Mouse (Mus musculus) c-Kit-positive CD71-negative TER-119-negative erythroid progenitor cells, embryonic 14.5 days (primary cell): ENCODE results near the gene Podxl.

Experiments
- DNase-seq: peaks from one replicate; pipeline ENCODE4 v3.0.0-alpha.2; 2013; ENCODE audit warnings: low read depth

The Podxl gene

DNA sequence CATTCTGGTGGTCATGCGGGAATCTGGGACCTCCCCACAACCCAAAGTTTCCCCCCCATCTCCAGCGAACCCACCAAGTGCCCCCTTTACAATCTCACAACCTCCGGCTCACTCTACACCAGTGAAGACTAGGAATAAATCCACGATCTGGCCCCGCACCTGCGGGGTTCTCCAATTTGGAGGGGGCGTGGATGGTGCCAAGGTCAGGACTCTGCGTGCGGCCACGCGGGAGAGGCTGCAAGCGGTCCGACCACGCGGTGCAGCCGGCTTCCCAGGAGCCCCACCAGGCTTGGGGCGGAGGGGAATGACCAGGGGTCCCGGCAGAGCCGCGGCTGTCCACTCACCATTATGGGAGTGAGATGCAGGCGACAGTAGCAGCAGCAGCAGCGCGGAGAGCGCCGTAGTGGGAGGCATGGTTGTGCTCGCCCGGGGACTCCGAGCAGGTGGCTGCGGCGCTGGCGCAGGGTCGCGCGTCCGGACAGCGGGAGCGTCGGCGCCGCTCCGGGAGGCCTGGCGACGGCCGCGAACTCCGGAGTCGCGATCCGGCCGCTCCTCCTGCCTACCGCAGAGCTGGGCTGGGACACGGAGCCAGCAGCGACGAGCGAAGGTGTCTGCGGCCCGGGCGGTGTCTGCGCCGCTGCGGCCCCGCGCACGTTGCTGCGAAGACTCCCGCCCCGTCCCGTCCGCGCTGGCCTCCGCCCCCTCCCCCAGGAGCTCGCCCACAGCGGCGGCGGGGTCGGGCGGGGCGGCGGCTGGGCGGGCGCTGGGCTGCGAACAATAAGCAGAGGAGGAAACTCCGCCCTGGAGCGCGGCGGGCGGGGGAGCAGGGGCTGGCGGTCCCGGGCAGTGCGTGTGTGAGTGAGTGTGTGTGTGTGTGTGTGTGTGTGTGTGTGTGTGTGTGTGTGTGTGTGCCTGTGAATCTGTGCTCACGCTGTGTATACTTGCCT, at the start of gene Podxl:
Gene Podxl (minus strand): TSS at position 747 of the 947 bp plus-strand sequence.
- DNase-seq: peak; percentile 35

DNA sequence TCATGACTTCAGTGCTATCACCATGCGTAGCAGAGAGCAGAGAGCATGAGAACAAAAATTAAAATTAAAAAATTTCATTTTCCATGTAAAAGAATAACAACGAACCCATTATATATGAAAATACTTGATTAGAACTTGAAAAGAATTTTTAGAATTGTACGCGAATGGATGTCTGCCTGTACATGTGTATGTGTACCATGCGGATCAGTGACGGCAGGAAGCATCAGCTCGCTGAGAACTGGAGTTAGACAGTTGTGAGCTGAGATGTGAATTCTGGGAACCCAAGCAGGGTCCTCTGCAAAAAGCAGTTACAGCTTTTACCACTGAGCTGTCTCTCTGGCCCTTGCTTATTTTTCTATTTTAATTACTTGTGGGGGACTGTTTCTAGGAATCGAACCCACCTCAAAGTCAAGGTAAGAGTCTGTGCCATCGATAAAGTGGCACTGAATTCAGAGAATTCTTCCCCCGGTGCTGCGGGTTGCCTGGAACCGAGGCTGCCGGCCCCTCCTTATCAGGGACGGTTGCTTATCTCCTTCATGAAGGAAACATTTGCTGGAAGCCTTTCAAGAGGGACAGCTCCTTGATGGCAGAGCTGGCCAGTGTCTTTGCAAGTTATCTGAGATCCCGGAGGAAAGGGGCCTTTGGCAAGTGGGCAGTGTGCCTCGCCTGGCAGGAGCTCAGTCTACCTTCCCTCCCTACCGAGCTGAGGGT, 48.9 kb upstream of the Podxl start:
- DNase-seq: no peak

DNA sequence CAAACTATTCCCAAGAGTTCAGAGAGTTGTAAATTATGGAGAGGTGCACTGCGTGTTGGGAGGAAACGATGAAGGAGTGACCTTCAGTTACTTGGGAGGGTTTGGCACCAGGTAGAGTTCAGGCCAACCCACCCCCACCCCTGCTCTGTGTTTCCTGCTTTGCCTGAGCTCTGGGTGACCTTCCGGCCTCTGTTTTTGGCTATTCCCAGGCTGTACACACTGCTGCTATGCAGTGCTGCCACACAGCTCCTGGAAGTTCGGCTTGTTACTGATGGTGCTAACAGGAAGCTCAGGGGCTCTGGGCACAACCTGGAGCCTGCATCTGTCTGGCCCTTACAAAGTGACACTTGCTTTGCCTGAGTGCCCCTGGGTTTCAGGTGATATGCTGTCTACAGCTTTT, 42.6 kb upstream of the Podxl start:
- no peak for DNase-seq

DNA sequence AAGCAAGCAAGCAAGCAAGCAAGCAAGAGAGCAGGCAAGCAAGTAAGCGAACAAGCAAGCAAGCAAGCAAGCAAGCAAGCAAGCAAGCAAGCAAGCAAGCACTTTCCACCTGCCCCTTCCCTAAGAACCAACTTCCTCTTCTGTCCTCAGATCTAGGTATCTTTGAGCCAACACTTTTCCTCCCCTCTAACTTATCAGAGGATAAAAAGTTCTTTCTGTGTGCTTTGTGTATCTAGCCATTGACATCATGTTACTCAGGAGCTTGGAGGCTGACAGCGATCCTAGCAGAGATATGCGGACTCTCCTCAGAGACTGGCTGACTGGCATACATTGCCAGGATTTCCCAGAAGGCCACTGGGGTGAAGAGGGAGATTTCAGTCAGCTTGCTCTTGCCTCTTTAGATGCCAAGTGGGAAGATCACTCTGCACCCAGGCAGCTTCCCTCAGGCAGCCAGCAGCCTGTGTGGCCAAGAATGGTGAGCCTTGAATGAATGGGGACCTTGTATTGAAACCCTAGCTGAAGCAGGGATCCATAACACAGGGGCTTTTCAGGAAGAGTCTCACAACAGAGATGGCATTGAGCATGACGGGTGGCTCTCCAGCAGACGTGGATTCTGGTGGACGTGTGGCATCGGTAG, 41.0 kb upstream of the Podxl start:
- DNase-seq: no peak

DNA sequence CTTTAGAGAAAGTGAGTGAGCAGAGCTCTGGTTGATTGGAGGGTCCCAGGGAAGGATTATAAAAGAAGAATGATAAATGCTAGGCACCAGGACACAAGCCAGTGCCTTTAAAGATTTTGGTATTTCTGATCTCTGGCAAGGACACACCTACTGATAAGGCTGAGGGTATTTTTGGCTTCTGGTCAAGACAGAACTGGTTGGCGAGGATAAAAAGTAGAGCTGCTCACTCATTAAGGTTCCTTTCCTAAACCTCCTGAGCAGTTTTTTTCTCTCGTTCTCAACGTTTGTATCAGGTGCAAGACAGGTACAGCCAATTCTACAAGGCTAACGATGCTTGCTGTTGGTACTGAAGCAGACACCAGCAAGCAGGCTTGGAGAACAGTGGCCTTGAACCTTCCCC, 38.7 kb upstream of the Podxl start:
- DNase-seq: no peak

DNA sequence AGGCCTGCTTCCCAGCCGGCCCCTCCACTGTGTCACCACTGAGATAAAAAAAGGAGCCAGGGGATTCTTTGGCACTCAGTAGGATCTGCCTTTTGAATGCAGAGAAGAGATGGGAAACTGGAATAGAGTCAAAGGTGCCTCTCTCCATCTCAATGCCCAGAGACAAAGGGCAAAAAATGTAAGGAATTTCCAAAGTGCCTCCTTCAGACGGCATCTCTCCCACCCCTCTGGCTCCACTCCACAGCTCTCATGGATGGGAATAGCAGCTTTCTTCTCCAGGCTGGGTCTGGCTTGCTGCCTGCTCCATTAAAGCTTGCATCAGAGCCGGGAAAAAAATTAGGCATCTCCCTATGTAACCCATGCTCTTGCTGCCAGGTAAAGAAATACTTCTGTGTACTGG, 37.4 kb upstream of the Podxl start:
- no peak for DNase-seq

DNA sequence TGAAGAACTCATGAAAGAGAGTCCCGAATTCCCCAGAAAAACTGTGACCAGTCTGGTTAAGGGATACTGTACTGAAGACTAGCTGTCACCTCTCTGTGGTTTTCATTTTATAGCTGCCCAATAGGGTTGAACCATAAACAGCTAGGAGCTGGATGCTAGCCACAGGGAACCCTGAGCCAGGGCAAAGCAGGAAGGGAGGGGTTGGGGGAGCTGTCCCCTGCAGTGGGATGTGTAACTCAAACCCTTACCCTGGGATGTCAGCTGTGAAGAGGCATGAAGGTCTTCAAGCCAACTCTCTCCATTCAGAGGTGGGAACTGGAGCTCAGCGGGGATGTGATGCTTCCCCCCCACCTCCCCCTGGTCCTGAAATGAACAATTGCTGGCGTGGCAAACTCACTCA, 36.1 kb upstream of the Podxl start:
- DNase-seq: no peak

DNA sequence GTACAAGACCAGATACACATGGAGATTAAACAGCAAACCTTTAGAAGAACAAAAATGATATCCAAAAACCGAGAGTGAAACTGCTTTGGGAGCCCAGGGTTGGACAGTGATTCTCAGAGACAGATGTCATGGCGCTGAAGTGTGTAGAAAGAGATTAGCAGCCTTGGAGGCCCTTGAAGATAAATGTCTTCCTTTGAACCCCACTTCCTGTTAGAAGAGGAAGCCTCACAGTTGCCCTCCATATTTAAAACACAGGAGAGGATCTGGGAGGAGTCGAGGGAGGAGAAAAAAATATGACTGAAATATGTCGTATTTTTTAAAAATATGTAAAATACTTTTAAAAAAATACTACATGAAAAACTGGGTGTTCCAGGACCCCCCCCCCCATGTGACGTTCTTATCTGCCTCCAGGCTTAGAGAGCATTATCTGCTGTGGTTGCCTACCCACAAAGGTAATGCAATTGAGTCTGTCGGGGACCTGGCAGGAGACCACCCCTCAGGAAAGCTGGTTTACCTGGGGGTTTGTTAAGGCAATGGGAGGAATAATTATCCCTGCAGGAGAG, 34.6 kb upstream of the Podxl start:
- no peak for DNase-seq

DNA sequence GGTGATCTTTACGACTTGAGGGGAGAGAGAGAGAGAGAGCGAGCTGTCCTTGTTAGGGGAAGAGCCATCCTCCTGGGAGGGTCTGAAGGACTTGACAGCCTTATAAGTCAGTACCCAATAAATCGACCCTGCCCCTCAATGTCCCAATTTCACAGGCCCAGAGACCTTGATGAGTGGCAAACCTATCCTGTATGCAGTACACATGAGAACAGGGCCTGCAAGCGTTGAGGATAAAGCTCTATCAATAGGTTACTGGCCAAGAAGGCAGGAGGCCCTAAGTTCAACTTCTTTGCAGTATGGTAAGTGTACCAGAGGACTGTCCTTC, 33.3 kb upstream of the Podxl start:
- no peak for DNase-seq

DNA sequence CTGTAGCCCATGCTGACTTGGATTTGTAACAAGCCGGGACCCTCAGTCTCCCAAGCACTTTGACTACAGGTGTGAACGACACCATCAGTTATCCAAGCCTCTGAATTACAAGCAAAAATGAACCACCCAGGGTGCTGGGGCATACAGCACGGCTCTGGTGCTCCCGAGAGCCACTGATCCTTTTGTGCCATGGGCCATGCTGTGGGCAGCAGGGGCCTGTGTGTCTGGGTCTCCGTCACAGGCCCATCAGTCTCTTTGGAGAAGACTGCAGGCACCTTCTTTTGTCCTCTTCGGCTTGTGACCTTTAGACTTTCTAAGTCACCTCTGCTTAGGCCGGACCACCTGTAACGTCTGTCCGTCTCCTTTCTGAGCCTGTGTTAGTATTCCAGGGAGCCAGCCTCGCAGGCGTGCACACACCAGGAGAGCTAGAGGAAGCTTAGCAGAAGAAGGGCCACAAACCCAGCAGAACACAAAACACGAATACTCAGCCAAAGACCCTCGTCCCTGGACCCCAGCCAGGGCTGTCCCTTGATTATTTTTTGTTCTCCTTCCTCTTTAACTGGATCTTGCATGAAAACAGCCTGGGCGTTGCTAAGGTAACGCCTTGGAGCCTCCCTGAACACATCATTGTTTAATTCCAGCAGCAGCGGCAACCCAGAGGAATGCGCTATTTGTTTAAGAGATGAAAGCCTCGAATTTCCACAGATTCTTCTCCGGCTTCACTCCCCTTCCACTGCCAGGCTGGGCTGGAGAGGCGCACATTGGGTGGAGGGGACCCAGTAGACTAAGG, 32.8 kb upstream of the Podxl start:
- DNase-seq: no peak

DNA sequence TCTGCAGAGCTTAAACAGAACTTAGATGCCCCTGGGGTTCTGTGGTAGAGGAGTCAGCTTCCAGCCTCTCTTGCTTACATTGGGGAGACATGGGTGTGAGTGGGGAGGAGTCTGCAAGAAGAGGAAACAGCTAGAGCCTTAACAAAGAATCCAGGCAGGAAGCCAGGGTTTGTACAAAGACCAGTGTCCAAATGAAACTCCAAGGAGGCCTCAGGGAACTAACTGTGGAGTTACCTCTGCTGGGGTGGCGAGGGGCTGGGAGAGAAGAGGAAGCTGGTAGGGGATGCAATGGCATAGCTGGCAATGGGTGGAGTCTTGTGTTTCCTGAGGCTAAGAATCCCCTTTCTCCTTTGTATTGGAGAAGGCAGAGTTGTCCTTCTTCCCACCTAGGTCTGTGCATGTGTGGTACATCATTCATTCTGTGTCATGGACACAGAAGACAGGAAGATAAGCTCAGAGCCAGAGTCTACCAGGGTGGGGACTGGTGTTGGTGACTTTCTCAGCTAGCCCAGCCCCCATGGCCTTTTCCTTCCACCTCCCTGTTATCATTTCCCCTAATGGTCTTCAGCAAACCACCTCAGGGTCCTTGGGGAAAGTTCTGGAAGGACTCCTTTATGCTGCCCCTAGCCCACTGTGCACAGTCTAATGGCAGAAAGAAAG, 28.9 kb upstream of the Podxl start:
- no peak for DNase-seq

DNA sequence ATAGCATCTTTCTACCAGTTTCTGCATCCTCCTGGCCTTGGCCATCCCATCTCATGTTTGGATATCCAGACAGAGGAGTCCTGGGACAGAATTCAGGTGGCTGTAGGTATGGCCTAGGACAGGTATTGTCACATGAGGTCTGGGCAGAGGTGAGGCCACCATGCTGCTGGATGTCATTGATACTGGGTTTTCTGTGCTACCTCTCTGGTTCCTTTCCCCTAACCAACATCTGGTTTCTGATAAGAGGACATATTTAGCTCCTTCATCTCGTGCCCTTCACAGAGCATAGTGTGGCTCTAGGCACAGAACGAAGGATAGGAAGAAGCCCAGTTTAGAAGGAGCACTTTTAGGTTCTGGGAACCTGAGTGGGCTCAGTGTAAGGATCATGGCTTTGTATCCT, 28.3 kb upstream of the Podxl start:
- DNase-seq: no peak

DNA sequence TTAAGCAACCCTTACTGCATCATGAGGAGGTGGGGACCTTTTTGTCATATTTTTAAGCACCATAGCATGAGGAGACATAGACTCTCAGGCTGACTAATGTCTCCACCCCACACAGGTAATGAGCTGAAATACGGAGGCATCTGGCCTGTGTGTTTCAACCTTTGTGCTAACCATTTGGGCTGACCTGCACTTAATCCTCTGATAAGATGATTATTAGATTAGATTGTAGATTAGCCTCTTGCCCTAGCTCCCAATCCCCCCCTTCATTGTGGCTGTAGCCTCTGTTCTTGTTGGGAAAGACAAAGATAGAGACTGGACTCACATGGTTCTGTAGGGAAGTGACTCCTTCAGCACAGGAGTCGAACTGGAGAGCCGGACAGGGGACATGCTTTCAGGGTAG, 27.9 kb upstream of the Podxl start:
- no peak for DNase-seq

DNA sequence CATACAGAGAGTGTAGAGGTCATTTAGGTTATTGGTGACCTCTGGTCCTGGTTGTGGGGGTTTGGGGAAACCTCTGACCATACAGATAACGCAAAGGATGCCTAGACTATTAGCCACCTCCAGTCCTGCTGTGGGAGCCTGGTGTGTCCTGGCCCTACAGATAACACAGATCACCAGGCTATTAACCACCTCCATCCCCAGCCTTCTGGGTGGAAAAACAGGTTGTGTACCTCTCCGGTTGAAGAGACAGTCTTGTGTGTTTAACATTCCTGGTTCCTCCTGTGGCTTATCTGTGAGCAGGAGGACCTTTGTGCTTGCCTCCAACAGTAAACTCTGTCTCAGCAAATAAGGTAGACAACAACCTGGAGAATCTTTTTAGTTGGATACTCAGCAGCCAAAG, 27.0 kb upstream of the Podxl start:
- no peak for DNase-seq

DNA sequence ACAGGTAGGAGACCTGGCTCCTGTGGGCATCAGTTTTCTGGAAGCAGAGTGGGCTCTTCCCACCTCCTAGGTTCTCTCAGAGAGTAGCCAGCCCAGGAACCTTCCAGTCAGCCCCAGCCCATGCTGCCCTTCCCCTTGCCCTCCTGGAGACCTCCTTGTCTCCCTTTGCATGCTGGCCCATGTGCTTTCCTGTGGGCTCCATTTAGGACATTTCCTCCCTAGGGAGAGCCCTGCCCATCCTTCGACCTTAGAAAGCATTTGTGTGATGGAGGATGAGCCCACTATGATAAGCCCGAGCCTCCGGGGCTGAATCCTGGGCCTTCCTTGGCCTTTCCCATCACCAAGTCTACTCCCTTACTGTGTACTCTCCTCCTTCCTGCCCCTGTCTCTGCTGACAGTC, 25.5 kb upstream of the Podxl start:
- DNase-seq: no peak

DNA sequence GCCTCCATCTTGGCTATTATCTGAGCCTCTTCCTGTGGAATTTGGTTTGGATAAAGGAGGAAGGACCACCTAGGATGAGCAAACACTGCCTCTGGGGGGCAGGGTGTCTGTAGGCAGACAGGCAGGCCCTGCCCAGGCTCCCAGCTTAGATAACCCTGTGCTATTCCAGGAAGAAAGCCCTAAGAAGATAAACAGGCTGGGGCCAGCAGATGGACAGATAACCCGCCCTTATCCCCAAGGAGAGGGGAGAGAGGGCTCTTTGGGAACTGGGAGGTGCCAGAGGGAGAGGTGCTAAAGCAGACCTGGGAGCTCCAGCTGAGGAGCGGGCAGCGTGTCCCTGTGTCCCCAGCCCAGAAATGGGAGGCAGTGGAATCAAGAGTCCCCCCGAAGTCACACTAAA, 23.9 kb upstream of the Podxl start:
- no peak for DNase-seq

DNA sequence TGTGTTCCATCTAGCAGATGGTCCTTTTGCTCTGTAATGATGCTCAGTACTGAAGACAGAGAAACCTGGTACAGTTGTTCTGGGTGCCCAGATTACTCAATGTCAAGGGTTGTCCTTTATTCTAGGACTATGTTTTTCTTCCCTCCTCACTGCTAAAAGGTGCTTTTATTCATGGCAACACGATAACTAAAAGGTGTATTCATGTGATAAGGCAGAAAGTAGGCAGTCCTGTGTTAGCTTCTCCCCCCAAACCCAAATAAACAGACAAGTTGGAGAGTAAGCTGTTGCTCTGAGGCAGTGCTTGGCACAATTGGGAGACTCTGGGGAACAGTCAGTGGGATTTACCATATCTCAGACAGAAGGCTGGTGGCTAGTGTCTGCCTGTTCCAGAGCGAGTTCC, 22.3 kb upstream of the Podxl start:
- no peak for DNase-seq

DNA sequence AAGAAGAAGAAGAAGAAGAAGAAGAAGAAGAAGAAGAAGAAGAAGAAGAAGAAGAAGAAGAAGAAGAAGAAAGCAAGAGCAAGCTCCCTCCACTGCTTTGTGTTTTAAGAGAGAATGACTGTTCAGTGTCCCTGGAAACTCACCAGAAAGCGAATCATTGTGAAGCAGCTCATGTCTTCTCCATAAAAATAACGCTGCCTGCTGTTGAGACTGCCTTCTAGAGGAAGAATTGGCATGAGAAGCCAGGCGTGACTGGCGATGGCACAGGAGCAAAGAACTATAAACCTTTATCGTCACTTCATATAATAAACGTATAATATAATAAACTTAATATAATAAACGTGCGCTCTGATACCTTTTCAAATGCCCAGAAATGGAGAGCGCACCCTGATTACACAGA, 12.4 kb upstream of the Podxl start:
- no peak for DNase-seq

DNA sequence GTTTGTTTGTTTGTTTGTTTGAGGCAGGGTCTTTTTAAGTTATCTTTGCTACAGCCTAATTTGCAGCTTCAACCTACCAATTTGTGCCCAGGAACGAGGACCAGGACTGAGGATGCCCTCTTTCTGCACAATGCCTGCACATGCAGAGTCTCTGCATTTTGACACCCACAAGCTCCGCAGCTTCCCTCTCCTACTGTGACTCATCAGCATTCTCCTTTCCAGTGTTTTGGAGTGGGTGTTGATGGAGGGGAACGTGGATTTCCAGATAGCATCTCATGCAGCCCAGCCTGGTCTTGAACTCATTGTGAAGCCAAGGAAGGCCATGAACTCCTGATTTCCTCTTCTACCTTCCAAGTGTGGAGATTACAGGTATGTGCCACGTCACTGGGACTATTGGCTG, 11.3 kb upstream of the Podxl start:
- no peak for DNase-seq

DNA sequence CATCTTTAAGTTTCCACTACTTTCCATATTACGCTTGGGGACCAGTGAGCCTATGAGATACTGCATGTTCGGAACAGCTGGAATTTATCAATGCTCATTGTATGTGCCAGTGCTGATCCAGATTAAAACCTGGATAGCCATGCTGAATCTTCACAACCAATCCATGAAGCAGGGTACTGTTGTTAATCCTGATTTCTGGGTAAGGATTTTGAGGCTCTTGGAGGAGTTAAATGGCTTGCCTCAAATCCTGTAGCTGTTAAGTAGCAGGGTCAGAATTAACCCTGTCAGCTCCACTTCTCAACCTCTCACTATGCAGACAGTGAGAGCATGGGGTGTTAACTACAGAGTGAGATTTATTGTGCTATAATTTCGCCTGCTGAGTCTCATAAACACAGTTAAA, 7.7 kb upstream of the Podxl start:
- no peak for DNase-seq

DNA sequence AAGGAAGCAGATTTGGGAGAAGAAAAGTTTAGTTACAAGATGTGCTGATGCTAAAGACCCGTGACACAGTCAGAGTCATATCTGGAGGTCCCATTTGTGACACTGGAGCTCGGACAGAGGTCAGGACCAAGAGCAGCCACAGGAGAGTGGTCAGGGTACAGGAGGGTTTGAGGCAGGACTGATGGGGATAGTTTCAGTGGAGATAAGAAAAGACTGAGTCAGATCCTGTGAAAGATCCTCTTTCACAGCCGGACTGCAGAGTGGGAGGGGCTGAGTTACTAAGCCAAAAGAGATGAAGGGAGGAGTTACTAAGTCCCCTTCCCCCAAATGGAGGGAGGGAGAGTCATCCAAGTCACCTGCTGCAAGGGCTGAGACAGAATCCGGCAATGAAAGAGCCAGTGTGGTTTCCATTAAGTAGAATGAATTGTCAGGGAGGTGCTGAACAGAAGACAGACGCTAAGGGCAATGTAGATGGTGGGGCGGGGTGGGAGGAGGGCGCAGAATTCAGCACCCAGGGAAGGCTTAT, 4.4 kb upstream of the Podxl start:
- no peak for DNase-seq
